Mouse (Mus musculus) limb, embryonic 15.5 days (tissue): Measurements from ENCODE around the gene Vgll1. TPM values are rescaled to one million over a fixed set of nuclear protein-coding genes. Genes with fewer than 3 reads are reported as not detected.
A peak's percentile ranks its signal among the peaks of the same experiment; 100 is the strongest.

Experiments
- ATAC-seq: fragments of 200-750 bp; cut with Nextera tagmentation; 2 replicates; pipeline ENCODE4 v1.8.0; 2017; ENCODE audit warnings: low read depth, moderate TSS enrichment; ENCODE audit not compliant: insufficient number of reproducible peaks, low FRiP score, low TSS enrichment
- H3K27ac ChIP-seq: fragments of 300-500 bp; sonication (generic); 2 replicates; pipeline ENCODE4 v1.5.1; 2015; ENCODE audit warnings: moderate library complexity, mild to moderate bottlenecking, inconsistent platforms
- H3K27me3 ChIP-seq: fragments of 300-500 bp; sonication (generic); 2 replicates; pipeline ENCODE4 v1.6.1; 2015; ENCODE audit warnings: inconsistent platforms
- H3K36me3 ChIP-seq: fragments of 300-500 bp; sonication (generic); 2 replicates; pipeline ENCODE4 v1.6.1; 2015; ENCODE audit warnings: inconsistent platforms
- H3K4me1 ChIP-seq: fragments of 300-500 bp; sonication (generic); 2 replicates; pipeline ENCODE4 v1.6.1; 2015; ENCODE audit warnings: inconsistent platforms
- H3K4me2 ChIP-seq: fragments of 300-500 bp; sonication (generic); 2 replicates; pipeline ENCODE4 v1.6.1; 2015; ENCODE audit warnings: mild to moderate bottlenecking, inconsistent platforms
- H3K4me3 ChIP-seq: fragments of 300-500 bp; sonication (generic); 2 replicates; pipeline ENCODE4 v1.5.1; 2015; ENCODE audit warnings: mild to moderate bottlenecking, inconsistent platforms
- H3K9ac ChIP-seq: fragments of 300-500 bp; sonication (generic); 2 replicates; pipeline ENCODE4 v1.6.1; 2015; ENCODE audit warnings: inconsistent platforms
- H3K9me3 ChIP-seq: fragments of 300-500 bp; sonication (generic); 2 replicates; pipeline ENCODE4 v1.6.1; 2016; ENCODE audit warnings: inconsistent platforms
- WGBS: fragments of 180-500 bp; shearing (Covaris S2); methylation state at CpG from one replicate; pipeline ENCODE4 v1.1.7; 2015; 5-methylcytosine and 5-hydroxymethylcytosine counted together
- polyA plus RNA-seq: library from polyadenylated mRNA; unstranded; fragments of >200 nt; fragmentation: Nextera tagmentation; extraction: Ambion mirVana; gene quantifications from 2 replicates; pipeline ENCODE4 v1.2.1, GENCODE M21; 2015

Gene Vgll1
- polyA plus RNA-seq, result 0.31 and 0.33 TPM in 2 replicates

DNA sequence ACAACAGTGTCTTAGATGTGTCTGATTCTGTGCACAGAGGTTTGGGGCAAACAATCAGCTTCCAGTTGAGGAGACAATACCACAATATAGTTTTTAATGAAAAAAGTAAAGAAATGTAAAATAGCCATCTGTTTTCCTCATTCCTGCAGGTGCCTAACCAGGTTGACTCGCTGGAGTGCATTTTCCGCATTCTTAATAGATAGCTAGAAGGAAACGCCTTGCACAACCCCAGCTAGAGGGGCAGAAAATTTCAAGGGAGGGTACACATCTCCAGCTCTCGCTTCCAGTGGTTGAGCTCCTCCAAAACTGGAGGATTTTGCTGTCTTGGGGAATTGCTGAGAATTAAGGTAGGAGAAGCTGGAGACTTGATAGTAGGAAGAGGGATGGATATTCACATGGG is at the start of gene Vgll1:
Gene Vgll1, plus strand, starts transcription at position 301 of the 400 bp plus-strand sequence.
- 77% methylated on average over 4 of the region's 4 CpGs for WGBS
- H3K27ac ChIP-seq, result no peak within 1 kb of the TSS
- no peak within 1 kb of the TSS for H3K9ac ChIP-seq
- no peaks in the 10 kb centered on the region for H3K27me3 ChIP-seq
- H3K4me3 ChIP-seq, result no peak within 1 kb of the TSS
- no peaks in the 10 kb centered on the region for H3K4me1 ChIP-seq
- no peaks in the 10 kb centered on the region for H3K36me3 ChIP-seq
- no peak for ATAC-seq
- no peak within 1 kb of the TSS for H3K4me2 ChIP-seq
- H3K9me3 ChIP-seq, result no peaks in the 10 kb centered on the region

DNA sequence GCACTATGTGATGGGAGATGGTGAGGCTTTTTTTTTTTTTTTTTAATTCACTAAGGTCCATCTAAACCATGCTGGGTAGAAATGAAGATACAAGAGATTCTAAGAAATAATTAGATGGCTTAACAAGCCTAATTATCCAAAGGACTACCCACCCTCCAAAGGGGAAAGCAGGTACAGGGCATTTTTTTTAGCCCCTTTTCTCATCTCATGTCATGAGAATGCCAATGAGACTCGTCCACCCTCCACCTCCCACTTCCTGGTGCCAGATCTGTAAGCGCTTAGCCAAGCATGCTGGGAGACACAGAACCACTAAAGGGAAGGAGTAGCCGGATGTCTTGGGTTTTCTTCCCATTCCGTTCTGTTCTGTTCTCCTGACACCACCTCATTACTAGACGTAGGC is 45.1 kb upstream of the Vgll1 start, which contains the start of gene Brs3:
Gene Brs3, plus strand, starts transcription at position 301 of the 400 bp plus-strand sequence.
- no peak within 1 kb of the TSS for H3K27ac ChIP-seq
- ATAC-seq, result no peak
- H3K9ac ChIP-seq, result no peak within 1 kb of the TSS
- WGBS, result 81% methylated on average over 5 of the region's 5 CpGs
- no peaks in the 10 kb centered on the region for H3K9me3 ChIP-seq
- H3K36me3 ChIP-seq, result no peaks in the 10 kb centered on the region
- H3K4me1 ChIP-seq, result no peaks in the 10 kb centered on the region
- no peak within 1 kb of the TSS for H3K4me2 ChIP-seq
- no peaks in the 10 kb centered on the region for H3K27me3 ChIP-seq
- no peak within 1 kb of the TSS for H3K4me3 ChIP-seq

DNA sequence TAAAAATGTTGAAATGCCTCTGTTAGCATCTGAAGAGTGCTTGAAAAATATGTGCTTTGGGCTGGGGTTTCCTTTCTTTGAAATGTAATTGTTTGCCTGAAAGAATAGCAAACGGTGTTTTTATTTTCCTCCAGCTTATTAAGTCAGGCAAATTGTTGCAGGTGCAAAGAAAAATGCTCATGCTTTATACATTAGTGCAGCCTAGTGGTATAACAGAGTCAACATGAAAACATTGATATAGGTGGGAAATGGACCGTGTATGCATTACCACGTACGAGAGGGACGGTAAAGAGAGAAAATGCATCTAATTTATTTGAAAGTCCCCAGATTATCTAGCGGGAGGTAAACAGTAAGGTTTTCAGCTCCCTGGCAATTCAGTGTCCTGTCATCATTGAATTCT is 44.0 kb upstream of the Vgll1 start:
- H3K27ac ChIP-seq, result no peak overlapping the region
- ATAC-seq, result no peak
- H3K4me3 ChIP-seq, result no peak overlapping the region
- H3K4me1 ChIP-seq, result no peaks in the 10 kb centered on the region
- no peaks in the 10 kb centered on the region for H3K27me3 ChIP-seq
- 78% methylated on average over 6 of the region's 6 CpGs for WGBS
- H3K4me2 ChIP-seq, result no peak overlapping the region
- no peak overlapping the region for H3K9ac ChIP-seq
- H3K36me3 ChIP-seq, result no peaks in the 10 kb centered on the region
- H3K9me3 ChIP-seq, result no peaks in the 10 kb centered on the region

DNA sequence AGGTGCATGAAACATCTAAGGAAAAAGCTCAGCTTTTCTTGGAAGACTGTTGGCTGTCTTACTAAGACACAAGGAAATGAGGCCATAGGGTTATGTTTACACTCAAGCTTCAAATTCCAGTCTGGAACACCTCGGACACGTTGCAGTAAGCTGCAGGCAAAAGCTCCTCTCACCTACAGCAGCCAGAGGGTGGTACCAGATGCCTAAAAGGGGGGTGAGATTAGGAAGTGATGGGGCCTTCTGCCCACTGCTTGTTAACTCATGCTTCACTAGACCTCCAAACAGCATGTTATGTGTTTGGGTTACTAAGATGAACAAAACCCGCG is 35.1 kb upstream of the Vgll1 start:
- peak; percentile 32 for ATAC-seq
- 15% methylated on average over 4 of the region's 4 CpGs for WGBS
- H3K36me3 ChIP-seq, result no peaks in the 10 kb centered on the region
- H3K27ac ChIP-seq, result peak overlapping the region; percentile 96
- no peak overlapping the region for H3K9ac ChIP-seq
- no peaks in the 10 kb centered on the region for H3K27me3 ChIP-seq
- peak overlapping the region; percentile 41 for H3K4me2 ChIP-seq
- no peaks in the 10 kb centered on the region for H3K9me3 ChIP-seq
- peak overlapping the region; percentile 55 for H3K4me3 ChIP-seq
- H3K4me1 ChIP-seq, result no peaks in the 10 kb centered on the region

DNA sequence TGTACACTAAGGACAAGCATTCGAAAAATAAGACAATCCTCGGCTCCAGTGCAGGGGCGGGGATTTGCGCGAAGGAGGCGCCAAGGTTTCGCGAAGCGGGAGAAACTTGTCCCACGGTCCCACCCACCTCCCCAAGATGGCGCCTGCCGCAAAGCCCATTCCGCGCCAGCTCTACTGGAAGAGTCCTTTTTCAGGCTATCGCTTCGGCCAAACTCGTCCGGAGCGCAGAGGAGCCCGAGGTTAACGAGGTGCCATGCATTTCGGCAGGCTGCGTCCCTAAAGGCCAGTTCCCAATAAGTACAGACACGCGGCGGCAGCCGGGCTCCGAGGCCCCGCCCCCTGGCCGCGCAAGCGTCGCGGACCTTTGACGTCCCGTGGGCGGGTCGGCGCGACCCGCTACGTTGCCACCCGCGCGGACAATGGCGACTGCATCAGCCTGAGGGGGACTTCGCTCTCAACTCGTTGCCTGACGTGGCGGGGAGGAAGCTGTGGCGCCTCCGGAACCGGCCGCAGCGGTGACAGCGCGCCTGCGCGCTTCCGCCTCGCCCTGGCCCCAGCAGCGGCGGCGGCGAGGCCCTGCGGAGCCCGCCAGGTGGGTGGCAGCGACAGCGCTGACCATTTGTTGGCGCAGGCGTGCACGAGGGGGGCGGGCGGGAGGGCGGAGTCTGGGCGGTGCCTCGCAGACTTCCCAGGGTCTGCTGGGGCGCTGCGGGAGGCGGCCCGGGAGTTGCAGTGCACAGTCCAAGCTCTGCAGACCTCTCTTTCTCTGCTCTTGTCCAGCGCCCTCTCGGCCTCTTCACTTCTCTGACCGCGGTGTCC is 34.5 kb upstream of the Vgll1 start, which contains the start of gene Htatsf1:
Gene Htatsf1, plus strand, starts transcription at position 410 of the 819 bp plus-strand sequence.
- peak within 1 kb of the TSS; percentile 61 for H3K9ac ChIP-seq
- H3K27ac ChIP-seq, result peak within 1 kb of the TSS; percentile 96
- H3K4me3 ChIP-seq, result peak within 1 kb of the TSS; percentile 55
- 23% methylated on average over 81 of the region's 85 CpGs for WGBS
- H3K9me3 ChIP-seq, result no peaks in the 10 kb centered on the region
- peak within 1 kb of the TSS; percentile 41 for H3K4me2 ChIP-seq
- no peaks in the 10 kb centered on the region for H3K36me3 ChIP-seq
- H3K4me1 ChIP-seq, result no peaks in the 10 kb centered on the region
- ATAC-seq, result peak; percentile 94
- no peaks in the 10 kb centered on the region for H3K27me3 ChIP-seq

DNA sequence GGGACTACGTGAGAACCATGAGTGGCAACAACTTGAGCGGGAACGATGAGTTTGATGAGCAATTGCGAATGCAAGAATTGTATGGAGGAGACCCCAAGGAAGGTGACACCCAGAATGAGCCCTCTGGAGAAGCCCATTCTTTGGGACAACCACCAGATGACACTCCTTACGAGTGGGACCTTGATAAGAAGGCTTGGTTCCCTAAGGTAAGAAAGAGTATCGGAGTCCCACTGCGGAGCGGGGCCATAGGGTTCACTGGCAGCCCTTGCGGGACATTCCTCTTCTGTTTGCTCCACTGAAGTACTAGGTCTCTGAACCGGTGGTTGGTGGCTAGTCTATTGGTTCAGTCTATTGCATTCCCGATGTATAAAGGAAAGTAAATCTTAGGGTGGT is 33.9 kb upstream of the Vgll1 start:
- 16% methylated on average over 11 of the region's 11 CpGs for WGBS
- no peaks in the 10 kb centered on the region for H3K27me3 ChIP-seq
- peak overlapping the region; percentile 55 for H3K4me3 ChIP-seq
- H3K4me1 ChIP-seq, result no peaks in the 10 kb centered on the region
- H3K9ac ChIP-seq, result peak overlapping the region; percentile 61
- H3K36me3 ChIP-seq, result no peaks in the 10 kb centered on the region
- H3K4me2 ChIP-seq, result peak overlapping the region; percentile 41
- H3K9me3 ChIP-seq, result no peaks in the 10 kb centered on the region
- peak overlapping the region; percentile 96; the same call in 1 of the 2 replicates for H3K27ac ChIP-seq
- ATAC-seq, result no peak

DNA sequence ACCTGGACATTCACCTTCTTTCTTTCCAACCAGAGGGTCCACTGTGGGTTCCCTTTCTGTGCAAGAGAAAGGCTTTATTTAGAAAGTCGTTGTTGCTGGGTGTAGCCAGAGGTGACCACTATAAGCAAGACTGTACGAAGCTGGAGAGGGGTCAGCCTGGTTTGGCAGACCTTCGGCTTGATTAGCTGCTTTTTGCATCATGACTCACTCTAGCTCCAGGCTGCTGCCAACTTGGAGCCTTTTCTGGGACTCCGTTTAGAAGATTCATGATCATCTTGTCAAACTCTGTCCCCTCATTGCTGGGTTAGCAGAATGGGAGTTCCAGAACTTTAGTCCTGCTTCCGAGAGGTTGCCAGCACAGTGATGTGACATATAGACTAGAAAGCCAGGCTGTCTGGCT is 6.4 kb upstream of the Vgll1 start:
- H3K9ac ChIP-seq, result no peak overlapping the region
- H3K36me3 ChIP-seq, result no peaks in the 10 kb centered on the region
- no peaks in the 10 kb centered on the region for H3K4me1 ChIP-seq
- no peak overlapping the region for H3K4me2 ChIP-seq
- ATAC-seq, result no peak
- no peak overlapping the region for H3K27ac ChIP-seq
- no peaks in the 10 kb centered on the region for H3K9me3 ChIP-seq
- no peak overlapping the region for H3K4me3 ChIP-seq
- H3K27me3 ChIP-seq, result no peaks in the 10 kb centered on the region
- WGBS, result 79% methylated on average over 5 of the region's 5 CpGs

DNA sequence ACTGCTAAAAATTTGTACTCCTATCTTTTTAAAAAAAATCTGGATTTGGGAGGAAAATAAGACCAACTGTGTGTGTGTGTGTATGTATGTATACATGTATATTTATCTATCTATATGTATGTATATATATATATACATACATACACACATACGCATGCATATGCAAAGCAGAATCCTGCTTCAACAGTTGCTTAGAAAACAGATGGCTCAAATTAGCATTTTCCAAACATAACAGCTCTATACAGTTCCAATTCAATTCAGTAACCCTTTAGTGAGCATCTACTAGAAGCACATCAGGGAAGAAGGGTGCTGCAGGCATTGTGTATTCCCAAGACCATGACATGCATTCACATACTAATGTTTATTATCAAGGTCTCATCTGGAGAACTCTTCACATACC is 15.5 kb downstream of the Vgll1 start:
- Histone ChIP-seq H3K27ac (no peak overlapping the region), H3K4me3 (no peak overlapping the region), H3K9me3 (no peaks in the 10 kb centered on the region), H3K4me2 (no peak overlapping the region), H3K4me1 (no peaks in the 10 kb centered on the region), H3K27me3 (no peaks in the 10 kb centered on the region), H3K36me3 (no peaks in the 10 kb centered on the region), H3K9ac (no peak overlapping the region)
- WGBS, result 76% methylated on average over 1 of the region's 1 CpGs
- no peak for ATAC-seq

DNA sequence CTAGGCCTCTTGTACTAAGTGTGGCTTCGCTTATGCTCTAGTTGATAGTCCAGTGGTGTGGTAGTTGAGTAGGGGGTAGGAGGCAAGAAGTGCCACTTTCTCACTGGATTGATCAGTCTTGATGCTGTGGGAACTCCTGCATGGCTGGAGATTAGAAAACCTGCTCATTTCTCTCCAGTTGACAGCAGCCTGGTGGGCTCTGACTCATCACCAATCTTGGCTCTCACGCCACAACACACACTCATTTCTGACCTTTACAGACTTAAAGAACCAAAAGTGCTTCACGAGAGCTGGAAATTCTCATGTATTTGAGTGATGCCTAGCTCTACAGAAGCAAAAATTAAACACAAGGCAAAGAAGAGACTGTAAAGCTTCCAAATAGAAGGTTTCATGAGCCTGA is 19.1 kb downstream of the Vgll1 start:
- whole genome bisulfite sequencing, result 84% methylated on average over 3 of the region's 3 CpGs
- Histone ChIP-seq H3K27me3 (no peaks in the 10 kb centered on the region), H3K4me1 (no peaks in the 10 kb centered on the region), H3K9me3 (no peaks in the 10 kb centered on the region), H3K27ac (no peak overlapping the region), H3K4me2 (no peak overlapping the region), H3K36me3 (no peaks in the 10 kb centered on the region), H3K4me3 (no peak overlapping the region), H3K9ac (no peak overlapping the region)
- ATAC-seq, result no peak

DNA sequence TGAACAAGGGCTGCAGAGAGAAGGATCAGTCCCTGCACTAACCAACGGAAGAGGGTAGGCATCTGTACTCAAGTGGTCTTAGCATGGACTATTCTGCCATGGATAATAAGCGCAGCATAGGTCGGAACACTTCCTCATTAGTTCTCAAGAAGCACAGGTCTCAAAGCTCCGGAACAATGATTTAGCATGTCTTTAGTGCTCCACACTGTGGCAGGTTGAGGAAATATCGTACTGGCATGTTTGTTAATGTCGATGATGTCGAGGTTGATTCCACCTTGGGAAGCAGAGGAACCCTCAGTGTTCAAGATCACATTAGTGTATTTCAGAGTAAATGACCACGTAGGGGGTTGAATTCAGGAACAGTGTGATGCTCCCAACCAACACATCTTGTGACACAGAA is 30.2 kb downstream of the Vgll1 start:
- no peak for ATAC-seq
- no peak overlapping the region for H3K4me3 ChIP-seq
- H3K4me2 ChIP-seq, result no peak overlapping the region
- H3K4me1 ChIP-seq, result no peaks in the 10 kb centered on the region
- H3K9me3 ChIP-seq, result no peaks in the 10 kb centered on the region
- 73% methylated on average over 8 of the region's 8 CpGs for WGBS
- H3K36me3 ChIP-seq, result no peaks in the 10 kb centered on the region
- no peaks in the 10 kb centered on the region for H3K27me3 ChIP-seq
- no peak overlapping the region for H3K27ac ChIP-seq
- no peak overlapping the region for H3K9ac ChIP-seq

DNA sequence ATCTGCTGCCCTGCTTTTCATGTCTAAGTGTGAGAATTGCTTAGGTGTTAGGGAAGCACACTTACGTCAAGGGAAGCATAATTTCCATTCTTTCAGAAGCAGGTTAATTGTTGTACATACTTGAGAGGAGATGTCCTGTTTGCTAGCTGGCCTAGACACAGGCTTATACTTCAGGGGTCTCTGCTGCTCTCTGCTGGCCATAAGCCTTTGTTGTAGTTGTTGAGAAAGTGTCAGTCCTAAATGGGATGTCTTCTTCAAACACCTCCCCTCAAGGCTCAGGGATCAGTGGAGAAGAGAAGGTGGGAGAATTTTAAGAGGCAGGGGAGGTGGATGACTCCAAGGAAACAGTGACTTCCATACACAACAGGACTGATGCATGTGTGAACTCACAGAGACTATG is 32.9 kb downstream of the Vgll1 start:
- WGBS, result 70% methylated on average over 1 of the region's 1 CpGs
- H3K4me1 ChIP-seq, result no peaks in the 10 kb centered on the region
- H3K27me3 ChIP-seq, result no peaks in the 10 kb centered on the region
- H3K27ac ChIP-seq, result no peak overlapping the region
- no peak overlapping the region for H3K9ac ChIP-seq
- no peak overlapping the region for H3K4me3 ChIP-seq
- ATAC-seq, result no peak
- H3K4me2 ChIP-seq, result no peak overlapping the region
- H3K9me3 ChIP-seq, result no peaks in the 10 kb centered on the region
- no peaks in the 10 kb centered on the region for H3K36me3 ChIP-seq

DNA sequence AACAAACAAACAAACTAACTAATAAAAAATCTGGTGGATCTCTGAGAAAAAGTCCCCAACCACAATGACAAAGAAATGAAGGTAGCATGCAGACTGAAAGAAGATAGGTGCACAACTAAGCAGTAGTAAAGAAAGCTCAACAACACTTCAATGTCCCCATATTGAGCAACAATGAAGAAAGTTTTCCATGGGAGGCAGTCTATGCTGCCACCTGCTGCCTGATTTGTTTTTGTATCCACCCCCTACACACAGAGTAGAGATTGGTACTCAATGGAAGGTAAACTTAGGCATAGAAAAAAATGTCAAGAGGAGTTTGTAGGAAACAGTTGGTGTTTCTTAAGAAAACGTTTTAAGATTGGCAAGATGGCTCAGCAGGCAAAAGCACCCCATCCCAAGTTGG is 42.7 kb downstream of the Vgll1 start:
- Histone ChIP-seq H3K27ac (no peak overlapping the region), H3K27me3 (no peaks in the 10 kb centered on the region), H3K4me1 (no peaks in the 10 kb centered on the region), H3K9me3 (no peaks in the 10 kb centered on the region), H3K9ac (no peak overlapping the region), H3K4me2 (no peak overlapping the region), H3K36me3 (no peaks in the 10 kb centered on the region), H3K4me3 (no peak overlapping the region)
- no peak for ATAC-seq
- 38% methylated on average over 1 of the region's 1 CpGs for WGBS

DNA sequence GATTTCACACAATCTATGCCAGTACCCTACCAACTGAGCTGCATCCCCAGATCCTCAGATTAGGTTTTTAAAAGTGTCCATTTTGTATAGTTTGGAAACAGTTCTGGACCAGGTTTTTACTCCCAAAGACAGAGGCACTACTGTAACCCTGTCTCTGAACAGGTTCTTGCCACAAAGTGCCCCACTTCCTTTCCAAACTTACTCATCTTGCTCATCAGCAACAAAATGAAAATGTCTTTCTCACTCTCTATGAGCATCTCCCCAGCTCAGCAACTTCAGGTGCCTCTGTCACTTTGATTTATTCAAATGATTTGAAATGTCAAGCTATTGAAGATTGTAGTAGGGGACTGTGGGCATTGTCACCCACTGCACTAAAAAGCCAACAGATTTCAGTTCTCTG is 49.7 kb downstream of the Vgll1 start:
- no peak for ATAC-seq
- no peak overlapping the region for H3K9ac ChIP-seq
- H3K4me1 ChIP-seq, result no peaks in the 10 kb centered on the region
- no peaks in the 10 kb centered on the region for H3K27me3 ChIP-seq
- no peaks in the 10 kb centered on the region for H3K9me3 ChIP-seq
- no peak overlapping the region for H3K4me3 ChIP-seq
- no peak overlapping the region for H3K4me2 ChIP-seq
- no peaks in the 10 kb centered on the region for H3K36me3 ChIP-seq
- H3K27ac ChIP-seq, result no peak overlapping the region
